Mouse (Mus musculus) C2C12 (cell line): Measurements from ENCODE around the gene Wdr54. TPM values are rescaled to one million over a fixed set of nuclear protein-coding genes. Genes with fewer than 3 reads are reported as not detected.

Experiments
- H3K27me3 ChIP-seq: one replicate; pipeline ENCODE4 v1.6.1; 2011; ENCODE audit not compliant: control insufficient read depth, insufficient read depth, insufficient read length
- H3K36me3 ChIP-seq: one replicate; pipeline ENCODE4 v1.6.1; 2011; ENCODE audit not compliant: control insufficient read depth, insufficient read depth
- H3K4me3 ChIP-seq: one replicate; pipeline ENCODE4 v1.5.1; 2011; ENCODE audit warnings: mild to moderate bottlenecking, control low read depth; ENCODE audit not compliant: poor library complexity, insufficient read depth, severe bottlenecking
- H3K79me2 ChIP-seq: one replicate; pipeline ENCODE4 v1.6.1; 2011; ENCODE audit not compliant: control insufficient read depth, insufficient read depth
- H3K79me3 ChIP-seq: one replicate; pipeline ENCODE4 v1.6.1; 2011; ENCODE audit warnings: low read depth, control low read depth
- H3ac ChIP-seq: one replicate; pipeline ENCODE3; 2011; ENCODE audit warnings: low read depth; ENCODE audit not compliant: control insufficient read depth, insufficient read length
- CEBPB ChIP-seq: IDR thresholded peaks from one replicate; pipeline ENCODE4 v1.6.1; 2011; ENCODE audit warnings: low read depth, mild to moderate bottlenecking, control low read depth, moderate library complexity
- CTCF ChIP-seq: IDR thresholded peaks from one replicate; pipeline ENCODE4 v1.5.1; 2011; ENCODE audit not compliant: control insufficient read depth, insufficient read depth, insufficient read length
- FOSL1 ChIP-seq: IDR thresholded peaks from one replicate; pipeline ENCODE4 v1.8.0; 2011; ENCODE audit warnings: mild to moderate bottlenecking, low read length; ENCODE audit not compliant: poor library complexity, insufficient read depth, severe bottlenecking
- MAX ChIP-seq: IDR thresholded peaks from one replicate; pipeline ENCODE4 v1.6.1; 2011; ENCODE audit warnings: mild to moderate bottlenecking, control low read depth
- MYOD1 ChIP-seq: IDR thresholded peaks from one replicate; pipeline ENCODE4 v1.6.1; 2011; ENCODE audit warnings: low read depth; ENCODE audit not compliant: control insufficient read depth, insufficient read length
- MYOG ChIP-seq: IDR thresholded peaks from one replicate; pipeline ENCODE4 v1.6.1; 2011; ENCODE audit not compliant: control insufficient read depth, insufficient read length; ENCODE audit errors: extremely low read depth
- USF1 ChIP-seq: IDR thresholded peaks from one replicate; pipeline ENCODE4 v1.6.1; 2011; ENCODE audit warnings: low read depth, mild to moderate bottlenecking, control low read depth, moderate library complexity
- polyA plus RNA-seq: library from polyadenylated mRNA; unstranded; fragments of >200 nt; fragmentation: generic; extraction: Trizol; gene quantifications from one replicate; pipeline ENCODE4 v1.2.1, GENCODE M21; 2012; ENCODE audit warnings: missing spikeins

Wdr54 gene
- polyA plus RNA-seq, 1 experiment: 9.5 TPM

DNA sequence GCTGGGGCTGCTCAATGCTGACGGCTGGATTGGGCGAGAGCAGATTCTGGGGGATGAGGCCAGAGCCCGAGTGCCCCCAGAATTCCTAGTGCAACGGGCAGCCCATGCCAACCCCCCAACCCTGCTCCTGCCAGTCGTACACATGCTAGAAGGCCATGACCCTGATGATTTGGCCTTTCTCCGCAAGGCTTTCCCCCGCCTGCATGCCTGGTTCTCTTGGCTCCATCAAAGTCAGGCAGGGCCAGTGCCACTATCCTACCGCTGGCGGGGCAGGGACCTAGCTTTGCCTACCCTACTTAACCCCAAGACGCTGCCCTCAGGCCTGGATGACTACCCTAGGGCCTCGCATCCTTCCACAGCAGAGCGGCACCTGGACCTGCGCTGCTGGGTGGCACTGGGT, 38.6 kb downstream of the Wdr54 start:
- Histone ChIP-seq H3K79me3 (peaks cover 24% of the 10 kb centered on the region), H3K27me3 (no peaks in the 10 kb centered on the region), H3K79me2 (peaks cover 67% of the 10 kb centered on the region), H3ac (no peak overlapping the region), H3K4me3 (no peak overlapping the region), H3K36me3 (peaks cover 28% of the 10 kb centered on the region)
- no peak for TF ChIP-seq CTCF
- no peak for TF ChIP-seq FOSL1
- TF ChIP-seq MYOD1: no peak
- TF ChIP-seq USF1: no peak
- no peak for TF ChIP-seq MAX
- no peak for TF ChIP-seq MYOG
- no peak for TF ChIP-seq CEBPB

DNA sequence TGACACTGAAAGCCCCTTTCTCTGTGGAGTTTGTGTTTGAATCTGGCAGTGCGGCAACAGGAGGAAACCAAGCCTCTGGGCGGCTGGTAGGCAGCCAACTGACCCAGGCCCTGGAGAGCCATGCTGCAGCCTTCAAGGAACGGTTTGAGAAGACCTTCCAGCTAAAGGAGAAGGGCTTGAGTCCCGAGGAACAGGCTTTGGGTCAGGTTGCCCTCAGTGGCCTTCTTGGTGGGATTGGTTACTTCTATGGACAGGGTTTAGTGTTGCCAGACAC, 39.1 kb downstream of the Wdr54 start:
- Histone ChIP-seq H3K79me2 (peaks cover 62% of the 10 kb centered on the region), H3K36me3 (peaks cover 28% of the 10 kb centered on the region), H3ac (no peak overlapping the region), H3K27me3 (no peaks in the 10 kb centered on the region), H3K79me3 (peaks cover 24% of the 10 kb centered on the region), H3K4me3 (no peak overlapping the region)
- no peak for TF ChIP-seq MYOD1
- TF ChIP-seq FOSL1: no peak
- TF ChIP-seq CEBPB: no peak
- TF ChIP-seq CTCF: no peak
- TF ChIP-seq MYOG: no peak
- TF ChIP-seq USF1: no peak
- TF ChIP-seq MAX: no peak

DNA sequence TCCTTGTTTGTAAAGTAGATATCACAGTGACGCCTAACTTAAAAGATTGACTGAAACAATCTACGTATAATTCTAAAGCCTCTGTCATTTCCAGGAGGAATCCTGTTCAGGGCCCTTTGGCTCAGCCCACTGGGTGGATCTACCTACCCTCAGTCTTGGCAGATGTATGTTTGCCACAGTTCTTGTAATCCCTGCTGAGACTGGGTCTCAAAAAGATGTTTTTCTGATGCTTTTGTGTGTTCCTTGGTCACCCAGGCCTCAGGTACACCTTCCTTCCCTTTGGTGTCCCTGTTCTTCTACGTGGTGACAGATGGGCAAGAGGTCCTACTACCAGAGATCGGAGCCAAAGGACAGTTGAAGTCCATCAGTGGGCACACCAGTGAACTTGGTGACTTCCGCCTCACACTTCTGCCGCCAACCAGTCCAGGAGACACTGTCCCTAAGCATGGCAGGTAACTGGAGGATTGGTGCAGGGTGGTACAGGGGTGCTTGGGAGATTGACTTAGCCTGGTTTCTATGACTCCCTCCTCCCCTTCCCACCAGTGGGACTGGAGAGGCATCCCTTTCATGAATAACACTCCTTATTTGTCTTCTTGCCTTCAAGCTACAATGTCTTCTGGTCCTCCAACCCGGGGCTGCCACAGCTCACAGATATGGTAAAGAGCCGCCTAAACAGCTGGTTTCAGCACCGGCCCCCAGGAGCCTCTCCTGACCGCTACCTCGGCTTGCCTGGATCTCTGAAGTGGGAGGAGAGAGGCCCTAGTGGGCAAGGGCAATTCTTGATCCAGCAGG, 39.6 kb downstream of the Wdr54 start:
- Histone ChIP-seq H3ac (peak overlapping the region; percentile 92), H3K79me2 (peaks cover 62% of the 10 kb centered on the region), H3K27me3 (no peaks in the 10 kb centered on the region), H3K79me3 (peaks cover 24% of the 10 kb centered on the region), H3K36me3 (peaks cover 29% of the 10 kb centered on the region), H3K4me3 (peak overlapping the region; percentile 86)
- TF ChIP-seq FOSL1: no peak
- no peak for TF ChIP-seq MAX
- no peak for TF ChIP-seq CTCF
- TF ChIP-seq USF1: no peak
- TF ChIP-seq MYOD1: no peak
- no peak for TF ChIP-seq CEBPB
- no peak for TF ChIP-seq MYOG

DNA sequence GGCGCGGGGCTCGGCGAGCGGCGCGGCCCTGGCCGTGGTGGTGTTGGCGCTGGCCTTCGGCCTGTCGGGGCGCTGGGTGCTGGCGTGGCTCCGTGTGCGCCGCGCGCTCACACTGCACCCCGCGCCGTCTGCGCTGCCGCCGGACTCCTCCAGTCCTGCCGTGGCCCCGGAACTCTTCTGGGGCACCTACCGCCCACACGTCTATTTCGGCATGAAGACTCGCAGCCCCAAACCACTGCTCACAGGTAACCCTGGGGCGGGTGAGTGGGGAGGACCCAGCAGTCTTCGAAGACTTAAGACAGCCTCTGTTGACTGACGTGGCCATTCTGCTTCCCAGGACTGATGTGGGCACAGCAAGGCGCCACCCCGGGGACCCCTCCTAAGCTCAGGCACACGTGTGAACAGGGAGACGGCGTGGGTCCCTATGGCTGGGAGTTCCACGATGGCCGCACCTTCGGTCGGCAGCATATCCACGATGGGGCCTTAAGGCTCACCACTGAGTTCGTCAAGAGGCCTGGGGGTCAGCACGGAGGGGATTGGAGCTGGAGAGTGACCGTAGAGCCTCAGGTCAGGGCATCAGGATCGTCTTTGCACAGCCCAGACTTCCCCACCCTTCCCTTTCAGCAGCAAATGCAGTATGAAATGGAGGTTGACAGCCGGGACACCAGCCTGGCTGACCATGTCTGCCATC, 40.4 kb downstream of the Wdr54 start:
- Histone ChIP-seq H3K27me3 (no peaks in the 10 kb centered on the region), H3K79me2 (peaks cover 63% of the 10 kb centered on the region), H3K79me3 (peaks cover 24% of the 10 kb centered on the region), H3K36me3 (peaks cover 36% of the 10 kb centered on the region), H3K4me3 (peak overlapping the region; percentile 86), H3ac (peak overlapping the region; percentile 92)
- no peak for TF ChIP-seq MYOD1
- TF ChIP-seq CEBPB: no peak
- no peak for TF ChIP-seq CTCF
- TF ChIP-seq MAX: no peak
- no peak for TF ChIP-seq FOSL1
- TF ChIP-seq MYOG: no peak
- no peak for TF ChIP-seq USF1

DNA sequence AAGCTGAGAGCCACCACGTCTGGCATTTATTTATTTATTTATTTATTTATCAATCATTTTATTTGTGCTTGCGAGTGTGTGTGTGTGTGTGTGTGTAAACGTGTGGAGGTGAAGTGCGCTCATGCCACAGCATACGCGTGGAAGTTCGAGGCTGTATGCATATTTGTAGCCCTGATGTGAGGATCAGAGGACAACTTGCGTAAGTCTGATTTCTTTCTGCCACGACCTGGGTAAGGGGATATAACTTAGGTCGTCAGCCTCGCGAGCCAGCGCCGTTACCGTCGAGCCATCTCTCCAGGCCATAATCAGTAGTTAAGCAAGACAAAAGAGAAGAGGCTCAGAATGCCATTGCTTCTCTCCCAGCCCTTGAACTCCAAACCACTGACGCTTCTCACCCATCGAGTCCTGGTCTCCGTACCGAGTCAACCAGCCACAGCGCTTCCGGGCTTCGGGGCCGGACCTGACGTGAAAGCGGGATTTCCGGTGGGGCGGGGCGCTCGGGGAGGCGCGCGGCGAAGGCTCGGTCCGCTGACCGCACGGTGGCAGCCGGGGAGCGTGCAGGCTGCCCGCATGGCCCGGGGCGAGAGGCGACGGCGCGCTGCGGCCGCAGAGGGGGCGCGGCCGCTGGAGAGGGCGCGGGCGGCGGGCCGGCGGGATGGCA, 41.1 kb downstream of the Wdr54 start, which contains the start of gene Mogs:
Gene Mogs (plus strand): TSS at position 486 of the 661 bp plus-strand sequence.
- Histone ChIP-seq H3K4me3 (peak within 1 kb of the TSS; percentile 86), H3K79me2 (peaks cover 63% of the 10 kb centered on the region), H3ac (peak within 1 kb of the TSS; percentile 92), H3K79me3 (peaks cover 22% of the 10 kb centered on the region), H3K27me3 (no peaks in the 10 kb centered on the region), H3K36me3 (peaks cover 43% of the 10 kb centered on the region)
- TF ChIP-seq CTCF: peak; percentile 91
- TF ChIP-seq CEBPB: peak; percentile 12
- no peak for TF ChIP-seq FOSL1
- TF ChIP-seq MAX: peak; percentile 74
